Mouse (Mus musculus): ENCODE data around the gene Kcnb1. TPM values are rescaled to one million over a fixed set of nuclear protein-coding genes. Genes with fewer than 3 reads are reported as not detected.

Gene Kcnb1
- polyA plus RNA-seq, 1 experiment from 2014 or later: 0.16 TPM

- peak overlapping the region; percentile 72 for H3K4me2 ChIP-seq
- no peaks in the 10 kb centered on the region for H3K9me3 ChIP-seq (replicated peaks)
- ATAC-seq (ENCODE audit: low read depth): no peak
- H3K4me3 ChIP-seq (replicated peaks): peak overlapping the region; percentile 91
- no peak for DNase-seq
- peak overlapping the region; percentile 95 for H3K9ac ChIP-seq
- H3K27ac ChIP-seq: peak overlapping the region; percentile 95
- WGBS (ENCODE audit: insufficient replicate concordance): under 1% methylated on average over 7 of the region's 7 CpGs
- H3K4me1 ChIP-seq (replicated peaks): peaks cover 62% of the 10 kb centered on the region
- H3K27me3 ChIP-seq: no peaks in the 10 kb centered on the region
- H3K36me3 ChIP-seq: peaks cover 36% of the 10 kb centered on the region
Observed at GRCm38 (mm10) chr2:167063906-167064496, 126.0 kb downstream of the Kcnb1 start.

GRCm38 (mm10) chr2:167062965-167063880 lies 126.7 kb downstream of the Kcnb1 start, which contains the start of gene Znfx1:
Gene Znfx1 (minus strand): TSS chr2:167063015.
- H3K4me1 ChIP-seq (replicated peaks): peaks cover 70% of the 10 kb centered on the region
- WGBS (ENCODE audit: insufficient replicate concordance): under 1% methylated on average over 57 of the region's 57 CpGs
- peaks cover 43% of the 10 kb centered on the region for H3K36me3 ChIP-seq
- peak within 1 kb of the TSS; percentile 92 for H3K4me2 ChIP-seq
- no peaks in the 10 kb centered on the region for H3K27me3 ChIP-seq
- peak within 1 kb of the TSS; percentile 95 for H3K27ac ChIP-seq
- no peaks in the 10 kb centered on the region for H3K9me3 ChIP-seq (replicated peaks)
- ATAC-seq (ENCODE audit: low read depth): peak; percentile 82
- peak within 1 kb of the TSS; percentile 91 for H3K4me3 ChIP-seq (replicated peaks)
- peak; percentile 94 for DNase-seq
- H3K9ac ChIP-seq: peak within 1 kb of the TSS; percentile 95

DNA sequence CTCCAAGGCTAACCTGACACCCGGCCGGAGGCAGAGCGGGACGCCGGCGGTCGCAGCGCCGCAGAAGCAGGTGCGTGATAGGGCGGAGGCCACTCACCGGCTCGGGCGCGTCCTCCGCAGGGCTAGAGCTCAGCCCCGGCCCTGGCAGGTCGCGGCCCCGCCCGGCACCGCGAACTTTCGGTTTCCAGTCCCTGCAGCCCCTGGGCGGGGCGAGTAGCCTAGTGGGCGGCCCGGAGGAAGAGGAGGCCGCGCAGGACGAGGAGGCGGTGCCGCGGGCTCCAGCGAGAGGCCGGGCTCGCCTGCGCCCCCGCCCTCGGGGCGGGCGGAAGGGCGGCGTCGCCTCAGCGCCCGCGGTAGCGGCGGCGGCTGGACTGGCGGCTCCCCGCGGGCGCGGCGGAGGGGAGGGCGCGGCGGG lies 127.5 kb downstream of the Kcnb1 start:
- Histone ChIP-seq H3K27ac (peak overlapping the region; percentile 95), H3K4me3 (replicated peaks) (peak overlapping the region; percentile 91), H3K9ac (peak overlapping the region; percentile 95), H3K36me3 (peaks cover 50% of the 10 kb centered on the region), H3K27me3 (no peaks in the 10 kb centered on the region), H3K9me3 (replicated peaks) (no peaks in the 10 kb centered on the region), H3K4me1 (replicated peaks) (peaks cover 68% of the 10 kb centered on the region), H3K4me2 (peak overlapping the region; percentile 92)
- ATAC-seq (ENCODE audit: low read depth) (peak; percentile 89), DNase-seq (peak; percentile 98)
- under 1% methylated on average over 40 of the region's 60 CpGs for whole genome bisulfite sequencing (ENCODE audit: insufficient replicate concordance)

- peak overlapping the region; percentile 95 for H3K27ac ChIP-seq
- H3K36me3 ChIP-seq: peaks cover 58% of the 10 kb centered on the region
- H3K9me3 ChIP-seq (replicated peaks): no peaks in the 10 kb centered on the region
- H3K9ac ChIP-seq: peak overlapping the region; percentile 95
- WGBS (ENCODE audit: insufficient replicate concordance): 14% methylated on average over 11 of the region's 11 CpGs
- ATAC-seq (ENCODE audit: low read depth) (peak; percentile 6; the same call in 1 of the 2 replicates), DNase-seq (no peak)
- peak overlapping the region; percentile 92 for H3K4me2 ChIP-seq
- H3K4me1 ChIP-seq (replicated peaks): peaks cover 62% of the 10 kb centered on the region
- peak overlapping the region; percentile 91 for H3K4me3 ChIP-seq (replicated peaks)
- no peaks in the 10 kb centered on the region for H3K27me3 ChIP-seq
Observed at GRCm38 (mm10) chr2:167061381-167062034, 128.4 kb downstream of the Kcnb1 start.

DNA sequence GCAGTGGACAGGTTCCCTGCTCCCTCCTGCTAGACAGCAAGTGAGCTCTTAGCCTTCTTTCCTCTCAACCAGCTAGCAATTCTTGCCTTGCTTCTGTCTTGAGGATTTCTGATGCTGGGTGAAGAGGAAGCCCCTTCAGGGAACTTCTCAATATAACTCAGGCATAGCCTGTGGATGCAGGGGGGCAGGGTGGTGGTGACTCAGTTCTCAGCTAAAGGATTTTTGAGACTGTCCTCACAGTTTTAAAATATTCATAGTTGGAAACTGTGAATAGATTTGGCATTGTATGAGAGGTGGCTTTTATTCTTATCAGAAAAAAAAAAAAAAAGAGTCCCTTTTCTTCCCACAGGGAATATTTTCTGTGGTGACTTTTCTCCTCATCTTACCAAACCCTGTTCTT lies 129.2 kb downstream of the Kcnb1 start:
- peak overlapping the region; percentile 69 for H3K27ac ChIP-seq

GRCm38 (mm10) chr2:167060360-167060759 lies 129.6 kb downstream of the Kcnb1 start:
- H3K27ac ChIP-seq: peak overlapping the region; percentile 69
- 66% methylated on average over 3 of the region's 3 CpGs for WGBS (ENCODE audit: insufficient replicate concordance)
- ATAC-seq (ENCODE audit: low read depth) (no peak), DNase-seq (no peak)
- no peaks in the 10 kb centered on the region for H3K9me3 ChIP-seq (replicated peaks)
- peaks cover 59% of the 10 kb centered on the region for H3K4me1 ChIP-seq (replicated peaks)
- H3K4me2 ChIP-seq: peak overlapping the region; percentile 92
- H3K9ac ChIP-seq: peak overlapping the region; percentile 95
- peaks cover 58% of the 10 kb centered on the region for H3K36me3 ChIP-seq
- peak overlapping the region; percentile 91 for H3K4me3 ChIP-seq (replicated peaks)
- H3K27me3 ChIP-seq: no peaks in the 10 kb centered on the region

More for the DNA sequence above, 129.2 kb downstream of the Kcnb1 start:
- Histone ChIP-seq H3K36me3 (peaks cover 58% of the 10 kb centered on the region), H3K27me3 (no peaks in the 10 kb centered on the region), H3K4me3 (replicated peaks) (peak overlapping the region; percentile 91), H3K4me1 (replicated peaks) (peaks cover 59% of the 10 kb centered on the region), H3K9me3 (replicated peaks) (no peaks in the 10 kb centered on the region), H3K4me2 (peak overlapping the region; percentile 92), H3K9ac (peak overlapping the region; percentile 95)
- no peak for ATAC-seq (ENCODE audit: low read depth)
- no peak for DNase-seq

DNA sequence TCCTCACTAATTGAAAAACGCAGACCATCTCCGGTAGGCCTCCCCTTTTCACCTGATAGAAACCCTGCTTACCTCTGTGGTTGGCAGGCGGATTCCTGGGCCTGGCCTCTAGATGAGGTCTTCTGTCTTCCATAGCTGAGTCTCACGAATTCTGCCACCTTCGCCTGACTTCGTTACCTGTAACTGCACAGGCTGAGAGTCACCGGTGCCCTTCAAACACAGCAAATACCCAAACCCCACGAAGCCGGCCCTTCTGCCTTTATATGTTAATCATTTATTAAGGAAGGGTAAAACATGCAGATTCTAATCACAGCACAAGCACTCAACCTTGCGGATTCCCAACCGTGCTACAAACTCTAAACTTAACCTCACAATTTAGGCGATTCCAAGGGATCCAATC lies 130.0 kb downstream of the Kcnb1 start:
- H3K27ac ChIP-seq: peak overlapping the region; percentile 69
- no peaks in the 10 kb centered on the region for H3K27me3 ChIP-seq
- DNase-seq (no peak), ATAC-seq (ENCODE audit: low read depth) (no peak)
- H3K4me1 ChIP-seq (replicated peaks): peaks cover 59% of the 10 kb centered on the region
- no peaks in the 10 kb centered on the region for H3K9me3 ChIP-seq (replicated peaks)
- H3K4me3 ChIP-seq (replicated peaks): peak overlapping the region; percentile 91
- H3K4me2 ChIP-seq: peak overlapping the region; percentile 92
- H3K36me3 ChIP-seq: peaks cover 58% of the 10 kb centered on the region
- peak overlapping the region; percentile 95 for H3K9ac ChIP-seq
- WGBS (ENCODE audit: insufficient replicate concordance): 77% methylated on average over 12 of the region's 12 CpGs

DNA sequence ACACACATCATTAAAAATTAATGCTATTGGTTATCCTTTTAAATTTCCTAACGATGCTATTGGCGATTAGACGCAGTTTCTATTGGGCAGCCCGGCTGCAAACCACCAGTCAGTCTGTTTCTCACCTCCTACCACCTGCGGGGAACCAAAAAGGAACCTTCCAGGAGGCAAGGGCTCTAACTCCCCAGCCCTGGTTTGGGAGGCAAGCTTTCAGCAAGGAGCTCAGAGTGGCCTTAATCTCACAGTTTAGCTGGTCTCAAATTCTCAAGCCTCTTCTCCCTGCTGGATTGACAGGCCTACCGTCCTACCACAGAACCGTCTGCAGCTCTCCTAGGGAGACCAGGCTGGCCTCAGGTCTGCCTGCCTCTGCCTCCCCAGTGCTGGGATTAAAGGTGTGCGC lies 130.4 kb downstream of the Kcnb1 start:
- H3K4me2 ChIP-seq: peak overlapping the region; percentile 92
- peaks cover 59% of the 10 kb centered on the region for H3K4me1 ChIP-seq (replicated peaks)
- DNase-seq (no peak), ATAC-seq (ENCODE audit: low read depth) (no peak)
- peak overlapping the region; percentile 91 for H3K4me3 ChIP-seq (replicated peaks)
- H3K27me3 ChIP-seq: no peaks in the 10 kb centered on the region
- peak overlapping the region; percentile 95 for H3K9ac ChIP-seq
- H3K9me3 ChIP-seq (replicated peaks): no peaks in the 10 kb centered on the region
- peak overlapping the region; percentile 69; the same call in 1 of the 2 replicates for H3K27ac ChIP-seq
- 76% methylated on average over 8 of the region's 8 CpGs for WGBS (ENCODE audit: insufficient replicate concordance)
- H3K36me3 ChIP-seq: peaks cover 58% of the 10 kb centered on the region

DNA sequence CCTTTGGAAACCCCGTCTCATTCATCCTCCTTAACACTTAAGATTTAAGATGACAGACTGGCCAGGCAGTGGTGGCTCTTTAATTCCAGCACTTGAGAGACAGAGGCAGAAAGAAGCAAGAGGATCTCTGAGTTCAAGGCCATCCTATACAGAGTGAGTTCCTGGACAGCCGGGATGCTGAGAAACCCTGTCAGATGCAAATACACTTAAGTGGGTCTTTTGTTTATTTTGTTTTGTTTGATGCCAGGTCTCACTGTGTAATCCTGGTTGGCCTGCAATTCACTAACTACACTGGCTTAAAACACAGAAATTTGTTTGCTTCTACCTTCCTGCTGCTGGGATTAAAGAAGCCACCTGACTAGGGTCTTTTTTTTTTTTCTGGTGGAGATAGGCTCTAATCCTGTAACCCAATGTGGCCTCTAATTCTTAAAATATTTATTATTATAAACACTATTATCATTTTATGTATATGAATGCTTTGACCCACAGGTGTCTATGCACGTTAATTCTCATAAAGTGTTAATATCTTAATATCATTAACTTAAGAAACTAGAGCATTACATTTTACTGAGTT lies 131.1 kb downstream of the Kcnb1 start:
- H3K4me3 ChIP-seq (replicated peaks): no peak overlapping the region
- H3K36me3 ChIP-seq: peaks cover 57% of the 10 kb centered on the region
- no peak overlapping the region for H3K27ac ChIP-seq
- H3K4me1 ChIP-seq (replicated peaks): peaks cover 59% of the 10 kb centered on the region
- no peak for ATAC-seq (ENCODE audit: low read depth)
- H3K27me3 ChIP-seq: no peaks in the 10 kb centered on the region
- no peaks in the 10 kb centered on the region for H3K9me3 ChIP-seq (replicated peaks)
- no peak for DNase-seq
- H3K4me2 ChIP-seq: no peak overlapping the region
- WGBS (ENCODE audit: insufficient replicate concordance): 78% methylated on average over 3 of the region's 3 CpGs
- 0 out of 2 replicates have a peak overlapping the region, but pooled peaks have one; percentile 95 for H3K9ac ChIP-seq

DNA sequence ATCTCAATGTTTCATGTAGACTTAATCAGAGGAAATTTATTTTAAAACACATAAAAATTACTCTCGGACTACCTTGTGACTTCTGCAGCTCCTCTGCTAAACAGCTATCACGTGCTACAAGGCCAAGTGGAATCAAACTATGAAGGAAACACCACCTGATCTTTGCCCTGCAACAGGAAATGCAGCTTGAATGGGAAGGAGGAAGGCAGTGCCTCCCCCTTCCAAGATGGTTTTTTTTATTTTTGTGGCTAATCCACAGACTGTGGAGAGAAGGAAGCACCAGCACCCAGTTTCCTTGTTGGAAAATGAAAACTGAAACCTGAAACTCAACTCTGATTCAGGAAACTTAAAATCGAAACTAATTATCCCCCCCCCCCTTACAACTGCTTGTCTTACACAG lies 131.8 kb downstream of the Kcnb1 start:
- ATAC-seq (ENCODE audit: low read depth) (no peak), DNase-seq (no peak)
- Histone ChIP-seq H3K27ac (0 out of 2 replicates have a peak overlapping the region, but pooled peaks have one; percentile 43), H3K27me3 (no peaks in the 10 kb centered on the region), H3K9me3 (replicated peaks) (no peaks in the 10 kb centered on the region), H3K4me1 (replicated peaks) (peaks cover 64% of the 10 kb centered on the region), H3K4me2 (no peak overlapping the region), H3K36me3 (peaks cover 60% of the 10 kb centered on the region), H3K4me3 (replicated peaks) (no peak overlapping the region), H3K9ac (no peak overlapping the region)
- WGBS (ENCODE audit: insufficient replicate concordance): 49% methylated on average over 3 of the region's 3 CpGs

DNA sequence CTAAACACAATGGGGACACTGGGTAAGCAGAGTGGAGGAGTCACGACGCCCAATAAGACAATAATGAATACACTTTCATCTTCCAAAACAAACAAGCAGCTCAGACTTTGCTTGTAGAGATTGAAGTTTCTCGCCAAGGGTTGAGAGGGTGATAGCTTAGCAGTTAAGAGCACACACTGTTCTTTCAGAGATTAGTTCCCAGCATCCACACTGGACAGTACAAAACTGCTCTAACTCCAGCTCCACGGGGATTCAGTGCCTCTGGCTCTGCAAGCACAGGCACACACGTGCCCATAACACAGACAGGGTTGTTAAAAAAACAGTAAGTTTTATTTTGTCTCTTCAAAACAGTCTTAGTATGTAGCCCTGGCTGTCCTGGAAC lies 133.0 kb downstream of the Kcnb1 start:
- H3K4me2 ChIP-seq: no peak overlapping the region
- no peaks in the 10 kb centered on the region for H3K9me3 ChIP-seq (replicated peaks)
- 81% methylated on average over 5 of the region's 5 CpGs for WGBS (ENCODE audit: insufficient replicate concordance)
- no peak for ATAC-seq (ENCODE audit: low read depth)
- DNase-seq: no peak
- no peaks in the 10 kb centered on the region for H3K27me3 ChIP-seq
- peaks cover 70% of the 10 kb centered on the region for H3K36me3 ChIP-seq
- no peak overlapping the region for H3K27ac ChIP-seq
- no peak overlapping the region for H3K9ac ChIP-seq
- no peak overlapping the region for H3K4me3 ChIP-seq (replicated peaks)
- peaks cover 70% of the 10 kb centered on the region for H3K4me1 ChIP-seq (replicated peaks)

All from liver, embryonic 13.5 days (tissue).